Mouse (Mus musculus) kidney, embryonic 15.5 days (tissue): ENCODE results near the gene 4921536K21Rik. TPM values are rescaled to one million over a fixed set of nuclear protein-coding genes. Genes with fewer than 3 reads are reported as not detected.

Experiments used
- ATAC-seq: fragments of 200-750 bp; cut with Nextera tagmentation; replicated peaks from 2 replicates; pipeline ENCODE4 v1.8.0; 2017; ENCODE audit warnings: moderate TSS enrichment; ENCODE audit not compliant: low FRiP score
- H3K27ac ChIP-seq: fragments of 300-500 bp; sonication (generic); 2 replicates; pipeline ENCODE4 v1.5.1; 2015; ENCODE audit warnings: mild to moderate bottlenecking, inconsistent platforms
- H3K27me3 ChIP-seq: fragments of 300-500 bp; sonication (generic); 2 replicates; pipeline ENCODE4 v1.6.1; 2015; ENCODE audit warnings: inconsistent platforms
- H3K36me3 ChIP-seq: fragments of 300-500 bp; sonication (generic); 2 replicates; pipeline ENCODE4 v1.6.1; 2015; ENCODE audit warnings: inconsistent platforms
- H3K4me1 ChIP-seq: fragments of 300-500 bp; sonication (generic); 2 replicates; pipeline ENCODE4 v1.6.1; 2015; ENCODE audit warnings: inconsistent platforms
- H3K4me2 ChIP-seq: fragments of 300-500 bp; sonication (generic); 2 replicates; pipeline ENCODE4 v1.6.1; 2015; ENCODE audit warnings: moderate library complexity, mild to moderate bottlenecking, inconsistent platforms
- H3K4me3 ChIP-seq: fragments of 300-500 bp; sonication (generic); replicated peaks from 2 replicates; pipeline ENCODE4 v1.5.1; 2015; ENCODE audit warnings: mild to moderate bottlenecking, inconsistent platforms
- H3K9ac ChIP-seq: fragments of 300-500 bp; sonication (generic); 2 replicates; pipeline ENCODE4 v1.6.1; 2015; ENCODE audit warnings: mild to moderate bottlenecking, inconsistent platforms
- H3K9me3 ChIP-seq: fragments of 300-500 bp; sonication (generic); replicated peaks from 2 replicates; pipeline ENCODE4 v1.6.1; 2016; ENCODE audit warnings: inconsistent platforms
- WGBS: fragments of 180-500 bp; shearing (Covaris S2); methylation state at CpG from one replicate; pipeline ENCODE4 v1.1.7; 2015; ENCODE audit warnings: mixed read lengths; 5-methylcytosine and 5-hydroxymethylcytosine counted together
- polyA plus RNA-seq: library from polyadenylated mRNA; unstranded; fragments of >200 nt; fragmentation: Nextera tagmentation; extraction: Ambion mirVana; gene quantifications from 2 replicates; pipeline ENCODE4 v1.2.1, GENCODE M21; 2015

Gene 4921536K21Rik
- polyA plus RNA-seq, 1 experiment from 2014 or later, result 0.49 TPM

DNA sequence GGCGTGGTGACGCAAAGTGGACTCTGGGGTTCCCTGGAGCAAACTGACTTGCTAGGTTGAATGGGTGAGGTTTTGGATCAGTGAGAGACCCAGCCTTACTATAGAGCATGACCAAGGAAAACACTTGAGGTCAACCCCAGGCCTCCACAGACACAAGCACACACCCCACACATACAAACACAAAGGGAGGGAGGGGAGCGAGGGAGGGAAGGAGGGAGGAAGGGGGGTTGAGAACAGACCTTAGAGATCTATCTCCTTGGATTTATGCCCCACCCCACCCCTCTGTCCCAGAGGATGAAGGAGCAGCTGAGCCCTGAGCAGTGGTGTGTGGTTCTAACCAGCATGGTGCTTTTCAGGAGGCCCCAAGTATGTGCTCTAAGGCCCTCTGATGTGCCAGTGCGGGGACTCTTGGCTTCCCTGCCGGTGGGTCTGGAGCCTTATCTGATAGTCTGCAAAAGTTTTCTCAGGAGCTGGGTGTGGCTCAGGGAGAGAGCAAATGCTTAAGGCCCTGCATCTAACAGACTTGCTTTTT is 44.1 kb downstream of the 4921536K21Rik start:
- no peaks in the 10 kb centered on the region for H3K9me3 ChIP-seq
- 53% methylated on average over 5 of the region's 5 CpGs for WGBS
- ATAC-seq, result peak; percentile 36; the same call in 1 of the 2 replicates

DNA sequence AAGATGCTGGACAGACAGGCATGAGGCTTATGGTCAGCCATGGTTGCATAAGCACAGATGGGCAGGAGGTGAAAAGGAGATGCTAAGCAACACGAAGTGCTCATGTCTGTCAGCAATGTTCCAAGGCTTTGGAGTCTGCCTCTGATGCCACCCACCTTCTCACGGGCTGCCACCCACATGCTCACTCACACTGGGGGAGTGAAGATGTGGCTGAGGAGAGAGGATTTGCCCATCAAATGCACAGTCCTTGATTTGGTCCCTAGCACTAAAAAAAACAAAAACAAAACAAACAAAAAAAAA is 44.6 kb downstream of the 4921536K21Rik start:
- H3K36me3 ChIP-seq, result no peaks in the 10 kb centered on the region
- H3K4me3 ChIP-seq, result no peak overlapping the region
- H3K27me3 ChIP-seq, result no peaks in the 10 kb centered on the region
- ATAC-seq, result no peak
- no peaks in the 10 kb centered on the region for H3K9me3 ChIP-seq
- no peak overlapping the region for H3K27ac ChIP-seq
- 48% methylated on average over 2 of the region's 2 CpGs for WGBS
- peaks cover 11% of the 10 kb centered on the region; the same call in 1 of the 2 replicates for H3K4me1 ChIP-seq
- H3K9ac ChIP-seq, result no peak overlapping the region
- H3K4me2 ChIP-seq, result no peak overlapping the region

More for the DNA sequence above, 44.1 kb downstream of the 4921536K21Rik start:
- no peak overlapping the region for H3K4me3 ChIP-seq
- H3K4me2 ChIP-seq, result no peak overlapping the region
- H3K4me1 ChIP-seq, result peaks cover 11% of the 10 kb centered on the region; the same call in 1 of the 2 replicates
- no peak overlapping the region for H3K9ac ChIP-seq
- H3K27ac ChIP-seq, result no peak overlapping the region
- no peaks in the 10 kb centered on the region for H3K27me3 ChIP-seq
- H3K36me3 ChIP-seq, result no peaks in the 10 kb centered on the region

DNA sequence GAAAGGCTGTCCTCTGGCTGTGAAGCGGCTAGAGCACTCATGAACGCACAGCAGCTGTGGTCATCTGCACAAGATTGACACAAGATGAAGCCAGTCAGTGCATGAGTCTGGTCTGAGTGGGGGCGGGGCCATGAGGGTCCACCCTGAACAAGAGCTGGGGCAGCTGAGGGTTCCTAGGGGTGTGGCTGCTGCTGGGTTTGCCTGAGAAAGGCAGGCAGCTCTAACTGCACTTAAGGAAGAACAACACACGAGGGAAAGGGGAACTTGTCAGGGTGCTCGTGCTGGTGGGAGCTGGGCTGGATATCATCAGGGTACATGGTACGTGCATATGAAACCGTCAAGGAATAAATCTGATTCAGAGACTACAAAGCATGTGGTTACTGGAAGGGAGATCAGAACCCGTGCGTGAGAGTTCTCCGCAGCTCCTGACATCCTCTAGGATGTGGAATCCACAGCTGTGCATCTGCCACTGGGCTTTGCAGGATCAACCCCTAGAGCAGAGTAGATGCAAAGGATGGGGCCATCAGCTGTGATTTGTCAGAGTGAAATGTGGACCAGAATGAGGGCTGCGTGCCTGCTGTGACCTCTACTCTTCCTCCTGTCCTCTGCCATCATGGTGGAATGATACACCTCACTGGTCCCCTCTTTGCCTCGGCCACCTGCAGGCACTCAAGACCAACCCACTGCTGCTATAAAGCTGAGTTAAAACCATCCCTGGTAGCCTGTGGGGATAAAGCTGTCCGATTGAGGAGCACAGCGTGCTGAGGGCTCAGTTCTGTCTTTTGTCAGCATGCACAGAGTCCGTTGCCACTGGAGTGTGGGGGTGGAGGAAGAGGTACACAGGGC is 45.2 kb downstream of the 4921536K21Rik start:
- Histone ChIP-seq H3K4me2 (no peak overlapping the region), H3K4me3 (no peak overlapping the region), H3K9ac (no peak overlapping the region), H3K27ac (no peak overlapping the region), H3K9me3 (no peaks in the 10 kb centered on the region), H3K27me3 (no peaks in the 10 kb centered on the region), H3K4me1 (peaks cover 11% of the 10 kb centered on the region; the same call in 1 of the 2 replicates), H3K36me3 (no peaks in the 10 kb centered on the region)
- 70% methylated on average over 15 of the region's 15 CpGs for WGBS
- ATAC-seq, result no peak; the same call in 1 of the 2 replicates

DNA sequence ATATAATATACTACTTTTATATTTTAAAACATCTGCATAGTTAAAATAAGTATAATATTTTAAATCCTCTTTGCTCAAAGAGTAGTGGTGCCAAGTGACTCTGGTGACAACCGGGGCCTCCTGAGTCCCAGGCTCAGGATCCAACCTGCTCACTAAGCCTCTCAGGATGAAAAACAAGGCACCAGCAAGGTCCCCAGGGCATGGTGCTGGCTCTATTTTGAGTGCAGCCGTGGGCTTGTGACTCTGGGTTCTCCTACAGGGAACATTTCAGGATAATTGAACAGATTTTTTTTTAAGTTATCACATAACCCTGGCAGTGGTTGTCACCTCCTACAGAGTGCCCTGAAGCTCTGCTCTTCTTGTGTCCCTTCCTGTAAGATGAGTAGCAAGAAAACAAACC is 48.5 kb downstream of the 4921536K21Rik start:
- no peak overlapping the region for H3K27ac ChIP-seq
- H3K27me3 ChIP-seq, result no peaks in the 10 kb centered on the region
- WGBS, result 54% methylated on average over 2 of the region's 2 CpGs
- no peak overlapping the region for H3K4me3 ChIP-seq
- peaks cover 11% of the 10 kb centered on the region; the same call in 1 of the 2 replicates for H3K4me1 ChIP-seq
- no peaks in the 10 kb centered on the region for H3K36me3 ChIP-seq
- no peak for ATAC-seq
- no peak overlapping the region for H3K9ac ChIP-seq
- no peak overlapping the region for H3K4me2 ChIP-seq
- no peaks in the 10 kb centered on the region for H3K9me3 ChIP-seq

DNA sequence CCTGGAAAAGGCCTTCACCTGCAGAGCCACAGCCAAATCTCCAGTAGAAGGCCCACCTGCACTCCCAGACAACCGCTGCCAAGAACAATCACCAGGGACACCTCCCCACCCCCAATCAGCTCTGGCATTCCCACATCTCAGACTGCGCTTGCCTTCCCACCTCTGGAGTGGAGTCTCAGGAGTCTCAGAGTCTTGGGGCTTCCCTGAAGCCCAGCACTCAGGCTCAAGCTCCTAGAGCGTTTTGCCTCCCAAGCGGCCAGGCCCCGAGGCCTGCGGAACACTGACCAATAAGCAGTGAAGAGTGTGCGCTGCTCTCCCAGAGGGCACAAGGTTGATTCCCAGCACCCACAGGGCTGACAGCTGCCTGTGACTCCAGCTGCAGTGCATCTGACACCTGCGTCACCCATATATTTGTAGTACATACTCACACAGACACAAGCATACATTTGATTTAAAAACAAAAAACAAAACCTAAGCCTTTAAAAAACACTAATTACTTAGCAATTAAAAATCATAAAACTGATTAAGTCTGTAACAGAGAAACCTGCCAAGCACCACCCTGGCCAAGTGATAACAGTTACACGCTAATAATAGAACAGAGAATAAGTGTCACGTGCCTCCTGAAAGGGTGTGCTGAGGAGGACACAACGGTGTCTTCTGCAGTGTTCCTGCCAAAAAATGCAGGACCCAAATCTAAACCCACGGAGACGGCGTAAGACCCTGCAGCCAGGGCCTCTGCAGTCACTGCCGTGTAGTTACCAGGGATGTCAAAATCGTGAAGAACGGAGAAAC is 50.8 kb downstream of the 4921536K21Rik start:
- Histone ChIP-seq H3K4me2 (no peak overlapping the region), H3K27ac (no peak overlapping the region), H3K4me1 (no peaks in the 10 kb centered on the region), H3K9me3 (no peaks in the 10 kb centered on the region), H3K9ac (no peak overlapping the region), H3K4me3 (no peak overlapping the region), H3K27me3 (no peaks in the 10 kb centered on the region), H3K36me3 (no peaks in the 10 kb centered on the region)
- no peak for ATAC-seq
- WGBS, result 79% methylated on average over 17 of the region's 17 CpGs

Other genes starting within 250 kb of the 4921536K21Rik start
- 28.2 and 30.2 TPM in 2 replicates for gene Morc2a, start 245.9 kb downstream of the 4921536K21Rik start, polyA plus RNA-seq
- 0.78 and 0.91 TPM in 2 replicates for gene Osbp2, start 31.2 kb downstream of the 4921536K21Rik start, polyA plus RNA-seq
- 13.0 and 13.4 TPM in 2 replicates for gene Dusp18, start 142 bp upstream of the 4921536K21Rik start, polyA plus RNA-seq
- 4.6 and 5.1 TPM in 2 replicates for gene Slc35e4, start 19.6 kb upstream of the 4921536K21Rik start, polyA plus RNA-seq
- 92.9 and 102 TPM in 2 replicates for gene Tcn2, start 37.1 kb upstream of the 4921536K21Rik start, polyA plus RNA-seq
- 95.1 and 95.5 TPM in 2 replicates for gene Pes1, start 68.9 kb upstream of the 4921536K21Rik start, polyA plus RNA-seq
- 0.44 TPM in 1 of 2 replicates, not detected in the other for gene 4930556J24Rik, start 81.7 kb upstream of the 4921536K21Rik start, polyA plus RNA-seq
- 5.3 and 6.7 TPM in 2 replicates for gene Gal3st1, start 88.5 kb upstream of the 4921536K21Rik start, polyA plus RNA-seq
- not detected in 2 replicates for gene Sec14l4, start 136.4 kb upstream of the 4921536K21Rik start, polyA plus RNA-seq
- not detected in 2 replicates for gene Sec14l3, start 169.7 kb upstream of the 4921536K21Rik start, polyA plus RNA-seq
- gene Mtfp1, start 200.3 kb upstream of the 4921536K21Rik start, polyA plus RNA-seq, result 15.9 and 16.0 TPM in 2 replicates
- 1.3 and 2.2 TPM in 2 replicates for gene Sec14l2, start 228.3 kb upstream of the 4921536K21Rik start, polyA plus RNA-seq
- gene Rnf215, start 240.1 kb upstream of the 4921536K21Rik start, polyA plus RNA-seq, result 27.4 and 28.2 TPM in 2 replicates